Mouse (Mus musculus) G1E (cell line): ENCODE data around the gene Ppp3ca. TPM values are rescaled to one million over a fixed set of nuclear protein-coding genes. Genes with fewer than 3 reads are reported as not detected.

ENCODE experiments used
- ATAC-seq: 2 replicates; pipeline ENCODE4 v1.8.0; 2016; ENCODE audit warnings: mild to moderate bottlenecking; ENCODE audit not compliant: insufficient number of reproducible peaks, poor library complexity, low FRiP score, severe bottlenecking; ENCODE audit errors: extremely low read depth
- DNase-seq: peaks from one replicate; pipeline ENCODE4 v3.0.0; 2012; ENCODE audit warnings: low spot score
- H3K27me3 ChIP-seq: 2 replicates; pipeline ENCODE4 v1.6.1; 2012; ENCODE audit warnings: mild to moderate bottlenecking, low read length, inconsistent platforms; ENCODE audit not compliant: insufficient read depth
- H3K36me3 ChIP-seq: replicated peaks from 2 replicates; pipeline ENCODE3; 2012; ENCODE audit warnings: mild to moderate bottlenecking, inconsistent platforms
- H3K4me1 ChIP-seq: 2 replicates; pipeline ENCODE4 v1.6.1; 2012; ENCODE audit warnings: low read depth, low read length, inconsistent platforms, mixed read lengths; ENCODE audit not compliant: insufficient read depth
- H3K4me3 ChIP-seq: 2 replicates; pipeline ENCODE4 v1.5.1; 2012; ENCODE audit warnings: low read depth, mild to moderate bottlenecking, inconsistent platforms, low read length, moderate library complexity, mixed read lengths
- H3K9me3 ChIP-seq: replicated peaks from 2 replicates; pipeline ENCODE4 v1.6.1; 2012; ENCODE audit warnings: inconsistent platforms
- CTCF ChIP-seq: IDR thresholded peaks from 2 replicates; pipeline ENCODE4 v1.5.1; 2012; ENCODE audit warnings: low read depth, low read length, inconsistent platforms, mixed read lengths
- GATA1 ChIP-seq: IDR thresholded peaks from 2 replicates; pipeline ENCODE4 v1.6.1; 2012; ENCODE audit warnings: borderline replicate concordance, low read length, inconsistent platforms, mixed read lengths
- GATA2 ChIP-seq: IDR thresholded peaks from 2 replicates; pipeline ENCODE4 v1.6.1; 2012; ENCODE audit warnings: low read depth, low read length, inconsistent platforms, borderline replicate concordance
- POLR2AphosphoS5 ChIP-seq: IDR thresholded peaks from 2 replicates; pipeline ENCODE4 v1.6.1; 2012; ENCODE audit warnings: low read depth, low read length, inconsistent platforms; ENCODE audit not compliant: insufficient replicate concordance
- TAL1 ChIP-seq: conservative IDR thresholded peaks from 2 replicates; pipeline ENCODE4 v1.6.1; 2012; ENCODE audit warnings: low read depth, low read length, inconsistent platforms, mixed read lengths
- polyA plus RNA-seq: library from polyadenylated mRNA; stranded (reverse); fragments of >175 nt; gene quantifications from 2 replicates; pipeline ENCODE4 v1.2.3, GENCODE M21; 2012
- total RNA-seq, 2 experiments: library from RNA; stranded (forward) in 1 of 2; stranded (reverse) in 1 of 2; fragments of 200-1000 nt in 1 of 2; fragments of >200 nt in 1 of 2; fragmentation: Nextera tagmentation in 1 of 2; gene quantifications; 2 replicates each; pipeline ENCODE4 v1.2.3; 2014 to 2017

Ppp3ca gene
- total and polyA plus RNA-seq, 3 experiments, result 49.6 to 74.2 (median 52.8) TPM

- no peaks in the 10 kb centered on the region for H3K9me3 ChIP-seq
- no peak overlapping the region for H3K4me3 ChIP-seq
- TF ChIP-seq TAL1 (no peak), GATA2 (no peak), GATA1 (no peak), POLR2AphosphoS5 (no peak), CTCF (no peak)
- peaks cover 10% of the 10 kb centered on the region for H3K36me3 ChIP-seq
- H3K27me3 ChIP-seq, result no peaks in the 10 kb centered on the region
- H3K4me1 ChIP-seq, result peaks cover 52% of the 10 kb centered on the region
- DNase-seq (no peak), ATAC-seq (no peak)
These were observed 74.5 kb downstream of the Ppp3ca start for GRCm38 (mm10) chr3:136744295-136744897.

- ATAC-seq (no peak), DNase-seq (no peak)
- TF ChIP-seq GATA1 (no peak), CTCF (no peak), TAL1 (no peak), GATA2 (no peak), POLR2AphosphoS5 (no peak)
- peaks cover 53% of the 10 kb centered on the region for H3K4me1 ChIP-seq
- no peaks in the 10 kb centered on the region for H3K9me3 ChIP-seq
- no peaks in the 10 kb centered on the region for H3K27me3 ChIP-seq
- H3K4me3 ChIP-seq, result no peak overlapping the region
- peaks cover 11% of the 10 kb centered on the region for H3K36me3 ChIP-seq
These were observed 75.5 kb downstream of the Ppp3ca start for GRCm38 (mm10) chr3:136745456-136745855.

GRCm38 (mm10) chr3:136748761-136749476, 79.0 kb downstream of the Ppp3ca start:
- Histone ChIP-seq H3K27me3 (no peaks in the 10 kb centered on the region), H3K9me3 (no peaks in the 10 kb centered on the region), H3K4me1 (peaks cover 37% of the 10 kb centered on the region), H3K36me3 (peaks cover 5% of the 10 kb centered on the region), H3K4me3 (no peak overlapping the region)
- DNase-seq (no peak), ATAC-seq (no peak)
- TF ChIP-seq GATA1, result no peak
- TF ChIP-seq CTCF, result no peak
- TF ChIP-seq GATA2, result no peak
- TF ChIP-seq TAL1, result no peak
- no peak for TF ChIP-seq POLR2AphosphoS5

GRCm38 (mm10) chr3:136749477-136749797, 79.5 kb downstream of the Ppp3ca start:
- ATAC-seq, result no peak

GRCm38 (mm10) chr3:136749951-136750350, 80.0 kb downstream of the Ppp3ca start:
- Histone ChIP-seq H3K36me3 (peaks cover 4% of the 10 kb centered on the region), H3K9me3 (no peaks in the 10 kb centered on the region), H3K4me3 (no peak overlapping the region), H3K4me1 (peaks cover 35% of the 10 kb centered on the region), H3K27me3 (no peaks in the 10 kb centered on the region)
- ATAC-seq (no peak), DNase-seq (no peak)
- TF ChIP-seq GATA2 (no peak), POLR2AphosphoS5 (no peak), CTCF (no peak), GATA1 (no peak), TAL1 (no peak)

More at GRCm38 (mm10) chr3:136749477-136749797, 79.5 kb downstream of the Ppp3ca start:
- TF ChIP-seq POLR2AphosphoS5, result no peak
- TF ChIP-seq CTCF, result no peak
- TF ChIP-seq GATA1, result no peak
- TF ChIP-seq TAL1, result no peak
- TF ChIP-seq GATA2, result no peak
- Histone ChIP-seq H3K27me3 (no peaks in the 10 kb centered on the region), H3K4me1 (peaks cover 32% of the 10 kb centered on the region), H3K4me3 (no peak overlapping the region), H3K36me3 (peaks cover 3% of the 10 kb centered on the region), H3K9me3 (no peaks in the 10 kb centered on the region)
- DNase-seq, result no peak

- TF ChIP-seq CTCF (no peak), POLR2AphosphoS5 (no peak), GATA1 (no peak), GATA2 (no peak), TAL1 (no peak)
- Histone ChIP-seq H3K9me3 (no peaks in the 10 kb centered on the region), H3K36me3 (peaks cover 4% of the 10 kb centered on the region), H3K4me1 (peaks cover 30% of the 10 kb centered on the region), H3K4me3 (no peak overlapping the region), H3K27me3 (no peaks in the 10 kb centered on the region)
- DNase-seq (no peak), ATAC-seq (no peak)
These were observed 82.3 kb downstream of the Ppp3ca start for GRCm38 (mm10) chr3:136752126-136752716.
